Mouse (Mus musculus) MEL (cell line): ENCODE results near the gene Sytl3. TPM values are rescaled to one million over a fixed set of nuclear protein-coding genes. Genes with fewer than 3 reads are reported as not detected.
"Not testable (repeated sequence)": the region's sequence is repeated elsewhere in the genome, so short reads cannot be mapped to it uniquely, and the experiment has no call there.

ENCODE experiments used
- DNase-seq: peaks from one replicate; pipeline ENCODE4 v3.0.0; 2011; ENCODE audit warnings: low read depth, low spot score
- H3K27ac ChIP-seq: 2 replicates; pipeline ENCODE4 v1.5.1; 2012; ENCODE audit warnings: low read depth, mild to moderate bottlenecking, control low read depth, low read length, moderate library complexity; ENCODE audit not compliant: control insufficient read depth
- H3K27me3 ChIP-seq, 2 experiments: fragments of 150-350 bp in 1 of 2; sonication (generic) in 1 of 2; 2 replicates each; pipeline ENCODE4 v1.6.1; 2012; ENCODE audit warnings: low read length in 2 of 2, mild to moderate bottlenecking in 2 of 2, improper control_type of control experiment in 1 of 2, moderate library complexity in 1 of 2; ENCODE audit not compliant: insufficient read depth in 2 of 2, control insufficient read depth in 1 of 2
- H3K36me3 ChIP-seq, 2 experiments: 2 replicates each; pipeline ENCODE4 v1.6.1; 2012 to 2014; ENCODE audit warnings: low read length in 2 of 2, improper control_type of control experiment in 1 of 2, inconsistent platforms in 1 of 2, mild to moderate bottlenecking in 1 of 2; ENCODE audit not compliant: insufficient read depth in 2 of 2, control insufficient read depth in 1 of 2
- H3K4me1 ChIP-seq, 2 experiments: fragments of 150-350 bp in 1 of 2; sonication (generic) in 1 of 2; 2 replicates each; pipeline ENCODE4 v1.6.1; 2012; ENCODE audit warnings: low read length in 2 of 2, improper control_type of control experiment in 1 of 2, mild to moderate bottlenecking in 1 of 2; ENCODE audit not compliant: insufficient read depth in 2 of 2, control insufficient read depth in 1 of 2
- H3K4me3 ChIP-seq, 2 experiments: fragments of 150-350 bp in 1 of 2; sonication (generic) in 1 of 2; 2 replicates each; pipeline ENCODE4 v1.5.1; 2012; ENCODE audit warnings: low read depth in 2 of 2, low read length in 2 of 2, mild to moderate bottlenecking in 2 of 2, moderate library complexity in 2 of 2, control low read depth in 1 of 2, improper control_type of control experiment in 1 of 2; ENCODE audit not compliant: control insufficient read depth in 1 of 2, insufficient read depth in 1 of 2
- H3K79me2 ChIP-seq: 2 replicates; pipeline ENCODE4 v1.6.1; 2012; ENCODE audit warnings: mild to moderate bottlenecking, low read length, moderate library complexity; ENCODE audit not compliant: control insufficient read depth, poor library complexity, insufficient read depth
- H3K9ac ChIP-seq: 2 replicates; pipeline ENCODE4 v1.6.1; 2012; ENCODE audit warnings: low read depth, mild to moderate bottlenecking, control low read depth, low read length, moderate library complexity; ENCODE audit not compliant: control insufficient read depth, poor library complexity, severe bottlenecking
- H3K9me3 ChIP-seq: fragments of 150-350 bp; sonication (generic); replicated peaks from 2 replicates; pipeline ENCODE4 v1.6.1; 2012; ENCODE audit warnings: mild to moderate bottlenecking, low read length, improper control_type of control experiment, moderate library complexity; ENCODE audit not compliant: insufficient read depth
- polyA plus RNA-seq, 2 experiments: library from polyadenylated mRNA; stranded (reverse) in 1 of 2; unstranded in 1 of 2; fragments of >175 nt in 1 of 2; fragments of >200 nt in 1 of 2; gene quantifications; 2 replicates each; pipeline versions ENCODE4 v1.2.1 to v1.2.4; 2012; ENCODE audit warnings: low replicate concordance in 2 of 2, low read depth in 1 of 2; ENCODE audit not compliant: insufficient read length in 2 of 2, insufficient read depth in 1 of 2, missing spikeins in 1 of 2
- total RNA-seq: library from RNA; depleted of rRNA; stranded (reverse); fragments of 300-350 nt; gene quantifications from 2 replicates; pipeline ENCODE4 v1.2.3, GENCODE M21; 2012; rRNA removed

The Sytl3 gene
- total RNA-seq (not detected in 2 replicates), polyA plus RNA-seq (not detected)

GRCm38 (mm10) chr17:6658801-6659200, at the start of gene Sytl3:
Gene Sytl3 (plus strand): TSS chr17:6659093.
- not testable (repeated sequence) for H3K27me3 ChIP-seq, H3K9ac ChIP-seq, H3K9me3 ChIP-seq, H3K36me3 ChIP-seq, H3K79me2 ChIP-seq, H3K27ac ChIP-seq, H3K4me3 ChIP-seq, H3K4me1 ChIP-seq, DNase-seq

- DNase-seq, H3K4me1 ChIP-seq, H3K9me3 ChIP-seq, H3K27ac ChIP-seq, H3K36me3 ChIP-seq, H3K79me2 ChIP-seq, H3K4me3 ChIP-seq, H3K9ac ChIP-seq, H3K27me3 ChIP-seq: not testable (repeated sequence)
These were observed 45.4 kb upstream of the Sytl3 start for GRCm38 (mm10) chr17:6613524-6613923.

GRCm38 (mm10) chr17:6614316-6614715, 44.6 kb upstream of the Sytl3 start:
- not testable (repeated sequence) for H3K79me2 ChIP-seq, H3K36me3 ChIP-seq, H3K4me3 ChIP-seq, H3K9me3 ChIP-seq, H3K27me3 ChIP-seq, H3K27ac ChIP-seq, H3K4me1 ChIP-seq, H3K9ac ChIP-seq, DNase-seq

DNA sequence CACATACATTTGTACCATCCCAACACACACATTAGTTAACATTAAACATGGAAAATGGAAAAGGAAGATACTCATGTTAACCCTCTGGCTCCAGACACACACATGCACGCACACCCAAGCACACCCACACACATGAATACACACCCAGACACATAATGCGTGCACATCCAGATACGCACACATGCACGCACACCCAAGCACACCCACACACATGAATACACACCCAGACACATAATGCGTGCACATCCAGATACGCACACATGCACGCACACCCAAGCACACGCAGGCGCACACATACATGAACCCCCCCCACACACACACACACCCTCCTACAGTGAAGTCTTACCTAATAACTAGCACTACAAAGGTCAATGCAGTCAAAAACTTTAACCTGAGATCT, 42.2 kb upstream of the Sytl3 start:
- H3K79me2 ChIP-seq = not testable (repeated sequence)

GRCm38 (mm10) chr17:6617689-6618400, 41.0 kb upstream of the Sytl3 start:
- not testable (repeated sequence) for H3K27ac ChIP-seq, DNase-seq

More for the DNA sequence above, 42.2 kb upstream of the Sytl3 start:
- not testable (repeated sequence) for H3K36me3 ChIP-seq, H3K27ac ChIP-seq, H3K27me3 ChIP-seq, DNase-seq, H3K9ac ChIP-seq, H3K4me1 ChIP-seq, H3K4me3 ChIP-seq, H3K9me3 ChIP-seq

DNA sequence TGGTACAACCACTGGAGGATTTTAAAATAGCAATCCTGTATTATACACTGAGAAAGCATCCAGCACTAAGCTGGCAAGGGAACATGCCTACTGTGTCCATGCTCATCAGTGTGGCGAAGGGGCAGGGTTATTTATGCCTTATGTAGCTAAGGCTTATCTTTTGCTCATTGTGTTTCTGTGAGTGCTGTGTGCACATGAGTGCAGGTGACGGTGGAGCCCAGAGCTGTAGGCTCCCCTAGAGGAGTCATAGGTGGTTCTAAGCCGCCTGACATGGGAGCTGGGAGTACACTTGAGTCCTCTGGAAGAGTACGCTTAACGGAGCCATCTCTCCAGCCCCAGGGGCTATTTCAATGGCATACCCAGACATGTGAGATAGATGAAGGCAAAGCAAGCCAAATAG, 39.6 kb upstream of the Sytl3 start:
- H3K27me3 ChIP-seq, H3K4me1 ChIP-seq, H3K9ac ChIP-seq, H3K4me3 ChIP-seq, H3K79me2 ChIP-seq, DNase-seq, H3K36me3 ChIP-seq, H3K9me3 ChIP-seq, H3K27ac ChIP-seq: not testable (repeated sequence)

More at GRCm38 (mm10) chr17:6617689-6618400, 41.0 kb upstream of the Sytl3 start:
- H3K79me2 ChIP-seq, H3K27me3 ChIP-seq, H3K4me3 ChIP-seq, H3K36me3 ChIP-seq, H3K9ac ChIP-seq, H3K9me3 ChIP-seq, H3K4me1 ChIP-seq: not testable (repeated sequence)

DNA sequence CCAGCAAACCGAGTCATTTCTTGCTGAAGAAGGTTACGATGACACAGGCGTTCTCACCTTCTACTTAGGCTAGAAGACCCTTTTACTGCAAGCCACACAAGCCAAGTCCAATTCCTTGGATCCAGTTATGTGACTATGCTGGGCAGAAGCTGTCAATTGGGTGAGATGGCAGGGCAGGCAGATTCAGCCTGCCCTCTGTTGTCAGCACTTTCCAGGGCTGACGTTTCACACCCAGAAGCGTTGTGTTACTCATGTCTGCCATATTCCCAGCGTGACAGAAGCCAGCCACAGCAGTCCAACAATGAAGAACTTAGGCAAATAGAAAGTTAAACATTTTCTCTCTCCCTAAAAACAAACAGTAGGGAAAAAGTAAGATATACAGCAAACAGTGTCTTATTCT, 38.9 kb upstream of the Sytl3 start:
- not testable (repeated sequence) for H3K36me3 ChIP-seq, H3K27me3 ChIP-seq, H3K4me3 ChIP-seq, H3K79me2 ChIP-seq, H3K4me1 ChIP-seq, H3K9ac ChIP-seq, H3K9me3 ChIP-seq, DNase-seq, H3K27ac ChIP-seq
